Mouse (Mus musculus) naive thymus-derived CD4-positive, alpha-beta T cell, adult 2 months (primary cell): ENCODE measurements around the gene Xirp1.

ENCODE experiments used
- DNase-seq: peaks from one replicate; pipeline ENCODE4 v3.0.0-alpha.2; 2011; ENCODE audit warnings: low read depth

Xirp1 gene

GRCm38 (mm10) chr9:119970763-119971656 lies 52.4 kb downstream of the Xirp1 start:
- DNase-seq: no peak

GRCm38 (mm10) chr9:119970221-119970620 lies 53.2 kb downstream of the Xirp1 start:
- peak; percentile 66 for DNase-seq

GRCm38 (mm10) chr9:119969811-119970210 lies 53.6 kb downstream of the Xirp1 start:
- DNase-seq: no peak

GRCm38 (mm10) chr9:119966221-119966910 lies 57.0 kb downstream of the Xirp1 start:
- no peak for DNase-seq

- no peak for DNase-seq
These were observed 58.2 kb downstream of the Xirp1 start for GRCm38 (mm10) chr9:119965186-119965585.

- no peak for DNase-seq
These were observed 59.2 kb downstream of the Xirp1 start for GRCm38 (mm10) chr9:119964206-119964605.
